Mouse (Mus musculus) frontal cortex, postnatal 36 days (tissue): ENCODE results near the gene Rpl3.

ENCODE experiments used
- DNase-seq, 2 experiments: peaks; one replicate each; pipeline ENCODE4 v3.0.0; 2022; ENCODE audit warnings: low spot score in 2 of 2

Gene Rpl3

GRCm38 (mm10) chr15:80035341-80035885, 56.3 kb downstream of the Rpl3 start:
- DNase-seq: no peak

DNA sequence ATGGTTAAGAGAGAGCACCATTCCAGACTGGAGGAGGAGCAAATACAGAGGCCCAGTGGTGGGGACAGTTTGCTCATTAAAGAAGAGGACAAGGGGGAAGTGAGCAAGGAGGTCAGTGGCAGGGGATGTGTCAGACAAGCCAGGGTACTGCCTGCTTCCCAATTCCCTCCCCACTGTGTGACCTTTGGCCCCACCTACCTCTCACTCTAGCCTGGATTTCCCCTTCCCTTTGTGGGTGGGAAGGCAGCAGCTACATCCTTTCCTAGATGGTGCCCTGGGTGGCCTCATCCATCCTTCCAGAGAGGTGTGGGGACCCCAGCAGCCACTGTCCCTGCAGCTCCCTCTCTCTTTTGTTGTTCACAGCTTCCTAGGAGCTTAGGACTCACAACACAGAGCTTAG, 56.8 kb downstream of the Rpl3 start:
- DNase-seq: no peak

- no peak for DNase-seq
Measured at GRCm38 (mm10) chr15:80034366-80034765, 57.3 kb downstream of the Rpl3 start.

- DNase-seq: no peak
Measured at GRCm38 (mm10) chr15:80031133-80031532, 60.5 kb downstream of the Rpl3 start.

DNA sequence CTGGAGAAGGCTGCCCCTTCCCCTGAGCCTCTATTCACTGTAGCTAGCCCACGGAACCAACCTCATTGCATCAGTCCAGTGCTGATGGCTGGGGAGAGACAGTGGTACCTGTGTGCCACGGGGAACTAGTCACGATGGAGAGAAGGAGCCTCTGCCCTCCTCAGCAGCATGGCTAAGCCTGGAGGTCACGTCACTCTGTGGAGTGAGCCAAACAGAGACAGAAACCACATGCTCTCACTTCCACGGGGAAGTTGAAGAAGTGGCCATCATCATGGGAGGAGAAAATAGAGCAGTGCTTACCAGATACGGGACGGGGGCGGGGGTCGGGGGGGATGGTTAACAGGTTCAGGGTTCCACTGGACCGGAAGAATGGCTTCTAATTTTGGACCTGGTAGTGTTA, 61.3 kb downstream of the Rpl3 start:
- no peak for DNase-seq

GRCm38 (mm10) chr15:80028862-80029261, 62.8 kb downstream of the Rpl3 start:
- no peak for DNase-seq
